Mouse (Mus musculus) heart, adult 2 months (tissue): ENCODE data around the gene Usp8.

Experiments used
- CTCF ChIP-seq: fragments of 200-600 bp; IDR thresholded peaks from 2 replicates; pipeline ENCODE4 v1.8.1; 2022; ENCODE audit warnings: antibody characterized with exemption, mild to moderate bottlenecking, moderate library complexity
- POLR2A ChIP-seq: fragments of 200-500 bp; IDR thresholded peaks from 2 replicates; pipeline ENCODE4 v1.6.1; 2011; ENCODE audit warnings: mild to moderate bottlenecking, low read depth, low read length, control low read depth; ENCODE audit not compliant: insufficient read depth

DNA sequence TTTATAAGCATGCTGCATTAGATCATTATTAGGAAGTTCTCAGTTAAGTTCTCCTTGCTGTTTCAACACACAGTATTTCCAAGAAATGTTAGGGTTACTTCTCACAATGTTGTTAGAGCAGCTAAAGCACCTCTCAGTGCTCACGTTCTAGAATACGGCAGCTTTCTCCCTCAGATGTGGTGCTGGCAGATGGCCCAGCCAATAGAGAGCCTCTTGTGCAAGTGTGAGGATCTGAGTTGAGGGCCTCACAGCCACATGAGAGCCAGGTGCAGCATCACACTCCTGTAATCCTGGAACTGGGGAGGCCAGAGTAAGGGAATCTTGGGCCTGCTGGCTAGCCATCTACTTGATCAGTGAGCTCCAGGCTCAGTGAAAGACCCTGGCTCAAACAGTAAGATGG, 33.2 kb downstream of the Usp8 start:
- TF ChIP-seq CTCF = no peak
- no peak for TF ChIP-seq POLR2A
